Mouse (Mus musculus) kidney, postnatal 0 days (tissue): Measurements from ENCODE around the gene Agtrap. TPM values are rescaled to one million over a fixed set of nuclear protein-coding genes. Genes with fewer than 3 reads are reported as not detected.

Experiments
- ATAC-seq: fragments of 200-750 bp; cut with Nextera tagmentation; replicated peaks from 2 replicates; pipeline ENCODE4 v1.8.0; 2017; ENCODE audit warnings: low read depth, moderate number of reproducible peaks, moderate TSS enrichment, moderate library complexity; ENCODE audit not compliant: low FRiP score
- DNase-seq: peaks from one replicate; pipeline ENCODE4 v3.0.0-alpha.2; 2016; ENCODE audit warnings: low spot score
- H3K27ac ChIP-seq: fragments of 300-500 bp; sonication (generic); 2 replicates; pipeline ENCODE4 v1.5.1; 2014; ENCODE audit warnings: mild to moderate bottlenecking
- H3K27me3 ChIP-seq: fragments of 300-500 bp; sonication (generic); 2 replicates; pipeline ENCODE4 v1.6.1; 2014; ENCODE audit warnings: low read length, mixed read lengths; ENCODE audit not compliant: insufficient read depth
- H3K36me3 ChIP-seq: fragments of 300-500 bp; sonication (generic); 2 replicates; pipeline ENCODE4 v1.6.1; 2014; ENCODE audit warnings: low read length, mixed read lengths; ENCODE audit not compliant: insufficient read depth
- H3K4me1 ChIP-seq: fragments of 300-500 bp; sonication (generic); replicated peaks from 2 replicates; pipeline ENCODE4 v1.6.1; 2014; ENCODE audit warnings: antibody characterized with exemption, low read length, mixed read lengths; ENCODE audit not compliant: insufficient read depth
- H3K4me2 ChIP-seq: fragments of 300-500 bp; sonication (generic); 2 replicates; pipeline ENCODE4 v1.6.1; 2014; ENCODE audit warnings: mild to moderate bottlenecking, low read length, moderate library complexity, mixed read lengths
- H3K4me3 ChIP-seq: fragments of 300-500 bp; sonication (generic); replicated peaks from 2 replicates; pipeline ENCODE4 v1.5.1; 2014; ENCODE audit warnings: low read depth, low read length
- H3K9ac ChIP-seq: fragments of 300-500 bp; sonication (generic); 2 replicates; pipeline ENCODE4 v1.6.1; 2014; ENCODE audit warnings: low read depth, low read length
- H3K9me3 ChIP-seq: fragments of 300-500 bp; sonication (generic); replicated peaks from 2 replicates; pipeline ENCODE4 v1.6.1; 2016; ENCODE audit warnings: low read length, inconsistent platforms, mixed read lengths
- CTCF ChIP-seq: IDR thresholded peaks from 2 replicates; pipeline ENCODE4 v1.5.1; 2016; ENCODE audit warnings: antibody characterized with exemption, low read depth, mild to moderate bottlenecking, moderate library complexity
- WGBS: fragments of 180-500 bp; shearing (Covaris S2); extraction: QIAGEN DNeasy Blood & Tissue Kit; methylation state at CpG from one replicate; pipeline ENCODE4 v1.1.7; 2014; 5-methylcytosine and 5-hydroxymethylcytosine counted together
- polyA plus RNA-seq: library from polyadenylated mRNA; unstranded; fragments of >200 nt; fragmentation: Nextera tagmentation; extraction: Ambion mirVana; gene quantifications from 2 replicates; pipeline ENCODE4 v1.2.1, GENCODE M21; 2015

The Agtrap gene
- polyA plus RNA-seq, 1 experiment from 2014 or later, result 38.9 TPM

GRCm38 (mm10) chr4:148117392-148117791 is 29.6 kb upstream of the Agtrap start:
- Histone ChIP-seq H3K27ac (no peak overlapping the region), H3K4me1 (no peaks in the 10 kb centered on the region; the same call in 1 of the 2 replicates), H3K9me3 (no peaks in the 10 kb centered on the region), H3K4me3 (no peak overlapping the region), H3K36me3 (no peaks in the 10 kb centered on the region), H3K27me3 (no peaks in the 10 kb centered on the region), H3K9ac (no peak overlapping the region), H3K4me2 (no peak overlapping the region)
- DNase-seq (no peak), ATAC-seq (no peak)
- TF ChIP-seq CTCF, result peak; percentile 49
- WGBS, result 73% methylated on average over 4 of the region's 4 CpGs

- 80% methylated on average over 4 of the region's 4 CpGs for WGBS
- no peaks in the 10 kb centered on the region for H3K36me3 ChIP-seq
- peak; percentile 48 for TF ChIP-seq CTCF
These were observed 28.8 kb upstream of the Agtrap start for GRCm38 (mm10) chr4:148116657-148117056.

GRCm38 (mm10) chr4:148115467-148115866 is 27.6 kb upstream of the Agtrap start:
- no peaks in the 10 kb centered on the region for H3K27me3 ChIP-seq
- peak; percentile 18; the same call in 1 of the 2 replicates for ATAC-seq
- H3K4me1 ChIP-seq, result no peaks in the 10 kb centered on the region; the same call in 1 of the 2 replicates
- DNase-seq, result peak; percentile 68
- peak overlapping the region; percentile 15 for H3K4me2 ChIP-seq
- WGBS, result 2% methylated on average over 15 of the region's 15 CpGs
- peak; percentile 61; the same call in 1 of the 2 replicates for TF ChIP-seq CTCF
- 0 out of 2 replicates have a peak overlapping the region, but pooled peaks have one; percentile 1 for H3K27ac ChIP-seq
- H3K36me3 ChIP-seq, result no peaks in the 10 kb centered on the region
- no peaks in the 10 kb centered on the region for H3K9me3 ChIP-seq
- H3K4me3 ChIP-seq, result no peak overlapping the region
- H3K9ac ChIP-seq, result no peak overlapping the region

More at GRCm38 (mm10) chr4:148116657-148117056, 28.8 kb upstream of the Agtrap start:
- DNase-seq (no peak), ATAC-seq (no peak)
- Histone ChIP-seq H3K27ac (no peak overlapping the region), H3K4me1 (no peaks in the 10 kb centered on the region; the same call in 1 of the 2 replicates), H3K27me3 (no peaks in the 10 kb centered on the region), H3K4me3 (no peak overlapping the region), H3K9me3 (no peaks in the 10 kb centered on the region), H3K4me2 (no peak overlapping the region), H3K9ac (no peak overlapping the region)

GRCm38 (mm10) chr4:148114758-148115391 is 27.0 kb upstream of the Agtrap start:
- 3% methylated on average over 15 of the region's 15 CpGs for WGBS
- 0 out of 2 replicates have a peak overlapping the region, but pooled peaks have one; percentile 1 for H3K27ac ChIP-seq
- H3K9me3 ChIP-seq, result no peaks in the 10 kb centered on the region
- H3K27me3 ChIP-seq, result no peaks in the 10 kb centered on the region
- peak; percentile 99 for TF ChIP-seq CTCF
- H3K4me3 ChIP-seq, result no peak overlapping the region
- ATAC-seq, result peak; percentile 52
- peak; percentile 94 for DNase-seq
- H3K4me2 ChIP-seq, result peak overlapping the region; percentile 15
- no peak overlapping the region for H3K9ac ChIP-seq
- no peaks in the 10 kb centered on the region for H3K36me3 ChIP-seq
- no peaks in the 10 kb centered on the region; the same call in 1 of the 2 replicates for H3K4me1 ChIP-seq

GRCm38 (mm10) chr4:148112519-148112918 is 24.7 kb upstream of the Agtrap start:
- Histone ChIP-seq H3K27ac (no peak overlapping the region), H3K9ac (no peak overlapping the region), H3K4me1 (peaks cover 6% of the 10 kb centered on the region), H3K36me3 (no peaks in the 10 kb centered on the region), H3K4me2 (no peak overlapping the region), H3K4me3 (no peak overlapping the region), H3K9me3 (no peaks in the 10 kb centered on the region), H3K27me3 (no peaks in the 10 kb centered on the region)
- no peak for DNase-seq
- 81% methylated on average over 12 of the region's 12 CpGs for WGBS
- ATAC-seq, result no peak
- no peak for TF ChIP-seq CTCF

- Histone ChIP-seq H3K4me1 (peaks cover 9% of the 10 kb centered on the region), H3K36me3 (no peaks in the 10 kb centered on the region), H3K27me3 (no peaks in the 10 kb centered on the region), H3K9ac (no peak overlapping the region), H3K9me3 (no peaks in the 10 kb centered on the region), H3K4me3 (no peak overlapping the region), H3K4me2 (no peak overlapping the region), H3K27ac (no peak overlapping the region)
- 76% methylated on average over 5 of the region's 5 CpGs for WGBS
- no peak for DNase-seq
- no peak for TF ChIP-seq CTCF
- no peak for ATAC-seq
These were observed 21.4 kb upstream of the Agtrap start for GRCm38 (mm10) chr4:148109215-148109614.
